Mouse (Mus musculus) intestine, postnatal 0 days (tissue): ENCODE data around the gene Rbm34. TPM values are rescaled to one million over a fixed set of nuclear protein-coding genes. Genes with fewer than 3 reads are reported as not detected.

ENCODE experiments used
- ATAC-seq: fragments of 200-750 bp; cut with Nextera tagmentation; 2 replicates; pipeline ENCODE4 v1.8.0; 2017; ENCODE audit warnings: mild to moderate bottlenecking, moderate TSS enrichment, moderate library complexity
- H3K27ac ChIP-seq: fragments of 300-500 bp; sonication (generic); 2 replicates; pipeline ENCODE4 v1.5.1; 2014; ENCODE audit warnings: mild to moderate bottlenecking, low read depth, low read length, moderate library complexity
- H3K27me3 ChIP-seq: fragments of 300-500 bp; sonication (generic); replicated peaks from 2 replicates; pipeline ENCODE4 v1.6.1; 2014; ENCODE audit warnings: low read length, mixed read lengths; ENCODE audit not compliant: control insufficient read depth, insufficient read depth
- H3K36me3 ChIP-seq: fragments of 300-500 bp; sonication (generic); 2 replicates; pipeline ENCODE4 v1.6.1; 2014; ENCODE audit warnings: mild to moderate bottlenecking, moderate library complexity; ENCODE audit not compliant: control insufficient read depth, insufficient read depth
- H3K4me1 ChIP-seq: fragments of 300-500 bp; sonication (generic); replicated peaks from 2 replicates; pipeline ENCODE4 v1.6.1; 2014; ENCODE audit warnings: antibody characterized with exemption, low read length, mixed read lengths; ENCODE audit not compliant: control insufficient read depth, insufficient read depth
- H3K4me2 ChIP-seq: fragments of 300-500 bp; sonication (generic); replicated peaks from 2 replicates; pipeline ENCODE4 v1.6.1; 2014; ENCODE audit warnings: low read depth, mild to moderate bottlenecking, moderate library complexity
- H3K4me3 ChIP-seq: fragments of 300-500 bp; sonication (generic); 2 replicates; pipeline ENCODE4 v1.5.1; 2014; ENCODE audit warnings: low read depth, low read length
- H3K9ac ChIP-seq: fragments of 300-500 bp; sonication (generic); 2 replicates; pipeline ENCODE4 v1.6.1; 2014; ENCODE audit warnings: mild to moderate bottlenecking, low read depth, low read length
- H3K9me3 ChIP-seq: fragments of 300-500 bp; sonication (generic); 2 replicates; pipeline ENCODE4 v1.6.1; 2016; ENCODE audit warnings: mixed run types; ENCODE audit not compliant: control insufficient read depth
- CTCF ChIP-seq: sonication (generic); IDR thresholded peaks from 2 replicates; pipeline ENCODE4 v1.5.1; 2016; ENCODE audit warnings: low read depth, mild to moderate bottlenecking, control low read depth, antibody characterized with exemption, moderate library complexity
- WGBS: fragments of 180-500 bp; shearing (Covaris S2); extraction: QIAGEN DNeasy Blood & Tissue Kit; methylation state at CpG from one replicate; pipeline ENCODE4 v1.1.7; 2014; 5-methylcytosine and 5-hydroxymethylcytosine counted together
- polyA plus RNA-seq: library from polyadenylated mRNA; unstranded; fragments of >200 nt; fragmentation: Nextera tagmentation; extraction: Ambion mirVana; gene quantifications from 2 replicates; pipeline ENCODE4 v1.2.1, GENCODE M21; 2015

Gene Rbm34
- polyA plus RNA-seq: 25.3 and 29.1 TPM in 2 replicates

DNA sequence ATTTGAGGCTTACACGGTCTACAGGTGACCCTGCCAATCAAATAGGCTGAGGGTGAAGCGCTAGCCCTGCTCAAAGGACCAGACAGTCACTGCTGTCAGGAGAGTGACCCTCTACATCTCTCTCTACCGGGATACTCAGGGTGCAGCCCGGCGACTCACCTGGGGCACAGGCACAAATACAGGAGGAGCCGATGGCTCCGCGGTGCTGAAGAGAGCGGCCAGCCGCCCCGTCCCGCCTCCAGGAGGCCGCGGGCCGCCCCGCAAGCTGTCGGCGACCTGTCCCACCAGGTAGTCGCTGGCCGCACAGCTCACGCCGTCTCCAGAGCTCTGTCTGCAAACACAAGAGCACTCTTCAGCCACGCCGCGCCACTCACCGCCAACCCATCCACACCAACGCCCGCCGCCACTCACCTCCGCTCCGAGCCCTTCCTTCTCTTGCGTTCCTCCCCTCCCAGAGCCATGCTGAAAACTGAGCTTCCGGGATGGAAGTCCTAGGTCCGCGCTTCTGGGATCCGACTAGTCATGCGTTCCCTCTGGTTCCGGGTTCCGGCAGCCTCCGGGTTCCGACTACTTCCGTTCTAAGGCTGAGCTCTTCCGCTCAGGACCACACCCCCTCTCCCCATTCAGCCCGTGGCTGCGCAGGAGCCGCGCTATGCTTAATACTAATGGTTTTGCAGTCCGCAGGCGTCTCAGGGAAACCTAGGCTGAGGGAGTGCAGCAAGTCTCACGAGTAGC, at the start of gene Rbm34:
Rbm34 (minus strand) TSS at position 493 of the 735 bp plus-strand sequence.
- ATAC-seq: peak; percentile 94
- under 1% methylated on average over 49 of the region's 50 CpGs for WGBS
- Histone ChIP-seq H3K27ac (peak within 1 kb of the TSS; percentile 68), H3K4me2 (peak within 1 kb of the TSS; percentile 86), H3K9ac (peak within 1 kb of the TSS; percentile 83), H3K27me3 (no peaks in the 10 kb centered on the region), H3K4me3 (peak within 1 kb of the TSS; percentile 95), H3K36me3 (peaks cover 29% of the 10 kb centered on the region), H3K4me1 (0 out of 2 replicates have a peak, but pooled peaks cover 4% of the 10 kb centered on the region), H3K9me3 (no peaks in the 10 kb centered on the region)
- TF ChIP-seq CTCF: 0 out of 2 replicates have a peak, but pooled peaks have one; percentile 2

DNA sequence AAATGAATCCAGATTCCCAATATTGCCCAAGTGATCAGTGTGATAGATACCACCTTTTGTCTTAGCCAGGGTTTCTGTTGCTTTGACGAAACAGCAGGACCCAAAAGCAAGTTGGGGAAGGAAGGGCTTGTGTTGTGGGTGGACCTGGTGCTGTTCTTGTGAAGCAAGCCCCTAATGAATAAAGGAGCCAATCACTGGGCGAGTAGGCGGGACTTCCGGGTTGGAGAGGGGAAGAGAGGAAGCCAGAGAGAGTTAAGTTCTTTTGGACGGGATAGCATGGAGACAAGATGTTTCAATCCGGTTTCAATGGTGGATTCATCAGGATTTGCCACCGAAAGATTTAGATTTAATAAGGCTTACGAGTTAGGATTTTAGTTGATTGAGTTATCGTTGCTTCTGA, 40.8 kb upstream of the Rbm34 start:
- Histone ChIP-seq H3K4me1 (no peaks in the 10 kb centered on the region), H3K9me3 (no peaks in the 10 kb centered on the region), H3K4me3 (no peak overlapping the region), H3K4me2 (no peak overlapping the region), H3K36me3 (no peaks in the 10 kb centered on the region), H3K9ac (no peak overlapping the region), H3K27me3 (no peaks in the 10 kb centered on the region), H3K27ac (no peak overlapping the region)
- 59% methylated on average over 9 of the region's 9 CpGs for WGBS
- no peak for TF ChIP-seq CTCF
- no peak for ATAC-seq

- Histone ChIP-seq H3K4me1 (no peaks in the 10 kb centered on the region), H3K4me2 (no peak overlapping the region), H3K9ac (no peak overlapping the region), H3K36me3 (no peaks in the 10 kb centered on the region), H3K4me3 (no peak overlapping the region), H3K27me3 (no peaks in the 10 kb centered on the region), H3K9me3 (no peaks in the 10 kb centered on the region), H3K27ac (no peak overlapping the region)
- TF ChIP-seq CTCF: no peak
- WGBS: 88% methylated on average over 1 of the region's 1 CpGs
- no peak for ATAC-seq
These were observed 23.6 kb upstream of the Rbm34 start for GRCm38 (mm10) chr8:126994506-126994905.

DNA sequence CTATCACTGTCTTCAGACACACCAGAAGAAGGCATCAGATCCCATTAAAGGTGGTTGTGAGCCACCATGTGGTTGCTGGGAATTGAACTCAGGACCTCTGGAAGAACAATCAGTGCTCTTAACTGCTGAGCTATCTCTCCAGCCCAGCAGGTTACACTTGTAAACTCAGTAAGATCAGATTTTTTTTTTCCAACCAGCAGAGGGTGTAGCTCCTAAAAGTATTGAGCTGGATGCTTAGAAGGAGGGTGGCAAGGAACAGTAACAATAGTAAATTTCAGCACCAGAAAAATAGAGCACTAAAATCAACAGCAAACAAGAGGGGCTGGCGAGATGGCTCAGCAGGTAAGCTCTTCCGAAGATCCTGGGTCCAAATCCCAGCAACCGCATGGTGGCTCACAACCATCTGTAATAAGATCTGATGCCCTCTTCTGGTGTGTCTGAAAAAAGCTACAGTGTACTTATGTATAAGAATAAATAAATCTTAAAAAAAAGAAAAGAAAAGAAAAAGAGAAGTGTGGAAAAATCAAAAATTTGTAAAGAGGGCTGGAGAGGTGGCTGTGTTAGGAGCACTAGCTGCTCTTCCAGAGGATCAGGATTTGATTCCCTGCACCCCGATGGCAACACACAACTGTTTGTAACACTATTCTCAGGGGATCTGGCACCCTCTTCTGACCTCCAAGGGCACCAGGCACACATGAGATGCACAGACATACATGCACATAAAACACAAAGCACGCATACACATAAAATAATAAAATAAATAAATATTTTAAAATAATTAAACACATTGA, 18.7 kb upstream of the Rbm34 start:
- Histone ChIP-seq H3K4me2 (no peak overlapping the region), H3K4me3 (no peak overlapping the region), H3K4me1 (no peaks in the 10 kb centered on the region), H3K36me3 (no peaks in the 10 kb centered on the region), H3K27ac (no peak overlapping the region), H3K9ac (no peak overlapping the region), H3K9me3 (no peaks in the 10 kb centered on the region), H3K27me3 (no peaks in the 10 kb centered on the region)
- 81% methylated on average over 5 of the region's 5 CpGs for WGBS
- ATAC-seq: no peak
- peak; percentile 42; the same call in 1 of the 2 replicates for TF ChIP-seq CTCF

- WGBS: 72% methylated on average over 16 of the region's 16 CpGs
These were observed 17.6 kb upstream of the Rbm34 start for GRCm38 (mm10) chr8:126988346-126989006.

DNA sequence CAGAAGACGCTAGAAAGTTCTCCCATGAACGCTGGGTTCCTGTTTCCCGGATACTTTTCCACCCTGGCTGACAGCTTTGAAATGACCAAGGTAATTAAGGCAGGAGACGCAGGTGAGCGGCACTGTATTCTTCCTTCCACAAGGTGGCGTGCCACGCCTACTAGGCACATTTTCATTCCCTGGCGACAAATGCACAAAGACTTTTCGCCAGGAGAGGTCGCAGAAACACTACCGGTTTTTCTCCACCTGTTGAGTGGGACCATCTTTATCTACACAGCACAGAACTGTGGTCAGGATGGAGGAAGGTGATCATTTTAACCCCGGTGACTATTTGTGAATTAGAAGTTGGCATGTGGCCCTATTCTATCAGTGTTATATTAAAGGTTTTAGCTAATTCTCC, 15.6 kb upstream of the Rbm34 start:
- Histone ChIP-seq H3K27ac (no peak overlapping the region), H3K4me2 (peak overlapping the region; percentile 10), H3K4me3 (no peak overlapping the region), H3K9ac (no peak overlapping the region), H3K36me3 (no peaks in the 10 kb centered on the region), H3K27me3 (no peaks in the 10 kb centered on the region), H3K9me3 (no peaks in the 10 kb centered on the region), H3K4me1 (no peaks in the 10 kb centered on the region)
- ATAC-seq: peak; percentile 68
- WGBS: 1% methylated on average over 12 of the region's 12 CpGs
- peak; percentile 100 for TF ChIP-seq CTCF

More at GRCm38 (mm10) chr8:126988346-126989006, 17.6 kb upstream of the Rbm34 start:
- TF ChIP-seq CTCF: peak; percentile 31; the same call in 1 of the 2 replicates
- Histone ChIP-seq H3K4me2 (no peak overlapping the region), H3K9ac (no peak overlapping the region), H3K27ac (no peak overlapping the region), H3K9me3 (no peaks in the 10 kb centered on the region), H3K4me1 (no peaks in the 10 kb centered on the region), H3K27me3 (no peaks in the 10 kb centered on the region), H3K36me3 (no peaks in the 10 kb centered on the region), H3K4me3 (no peak overlapping the region)
- no peak for ATAC-seq
